Mouse (Mus musculus) C2C12 (cell line): ENCODE measurements around the gene Ugt8a. TPM values are rescaled to one million over a fixed set of nuclear protein-coding genes. Genes with fewer than 3 reads are reported as not detected.

Experiments
- H3K27me3 ChIP-seq: one replicate; pipeline ENCODE4 v1.6.1; 2011; ENCODE audit not compliant: control insufficient read depth, insufficient read depth, insufficient read length
- H3K36me3 ChIP-seq: one replicate; pipeline ENCODE4 v1.6.1; 2011; ENCODE audit not compliant: control insufficient read depth, insufficient read depth
- H3K4me3 ChIP-seq: one replicate; pipeline ENCODE4 v1.5.1; 2011; ENCODE audit warnings: mild to moderate bottlenecking, control low read depth; ENCODE audit not compliant: poor library complexity, insufficient read depth, severe bottlenecking
- H3K79me2 ChIP-seq: one replicate; pipeline ENCODE4 v1.6.1; 2011; ENCODE audit not compliant: control insufficient read depth, insufficient read depth
- H3K79me3 ChIP-seq: one replicate; pipeline ENCODE4 v1.6.1; 2011; ENCODE audit warnings: low read depth, control low read depth
- H3ac ChIP-seq: one replicate; pipeline ENCODE3; 2011; ENCODE audit warnings: low read depth; ENCODE audit not compliant: control insufficient read depth, insufficient read length
- CEBPB ChIP-seq: IDR thresholded peaks from one replicate; pipeline ENCODE4 v1.6.1; 2011; ENCODE audit warnings: low read depth, mild to moderate bottlenecking, control low read depth, moderate library complexity
- CTCF ChIP-seq: IDR thresholded peaks from one replicate; pipeline ENCODE4 v1.5.1; 2011; ENCODE audit not compliant: control insufficient read depth, insufficient read depth, insufficient read length
- FOSL1 ChIP-seq: IDR thresholded peaks from one replicate; pipeline ENCODE4 v1.8.0; 2011; ENCODE audit warnings: mild to moderate bottlenecking, low read length; ENCODE audit not compliant: poor library complexity, insufficient read depth, severe bottlenecking
- MAX ChIP-seq: IDR thresholded peaks from one replicate; pipeline ENCODE4 v1.6.1; 2011; ENCODE audit warnings: mild to moderate bottlenecking, control low read depth
- MYOD1 ChIP-seq: IDR thresholded peaks from one replicate; pipeline ENCODE4 v1.6.1; 2011; ENCODE audit warnings: low read depth; ENCODE audit not compliant: control insufficient read depth, insufficient read length
- MYOG ChIP-seq: IDR thresholded peaks from one replicate; pipeline ENCODE4 v1.6.1; 2011; ENCODE audit not compliant: control insufficient read depth, insufficient read length; ENCODE audit errors: extremely low read depth
- USF1 ChIP-seq: IDR thresholded peaks from one replicate; pipeline ENCODE4 v1.6.1; 2011; ENCODE audit warnings: low read depth, mild to moderate bottlenecking, control low read depth, moderate library complexity
- polyA plus RNA-seq: library from polyadenylated mRNA; unstranded; fragments of >200 nt; fragmentation: generic; extraction: Trizol; gene quantifications from one replicate; pipeline ENCODE4 v1.2.1, GENCODE M21; 2012; ENCODE audit warnings: missing spikeins

Ugt8a gene
- polyA plus RNA-seq, 1 experiment: 0.01 TPM

- no peaks in the 10 kb centered on the region for H3K79me2 ChIP-seq
- H3K4me3 ChIP-seq: no peak overlapping the region
- no peaks in the 10 kb centered on the region for H3K27me3 ChIP-seq
- TF ChIP-seq MAX: no peak
- no peak for TF ChIP-seq MYOG
- TF ChIP-seq CEBPB: no peak
- no peak overlapping the region for H3ac ChIP-seq
- H3K36me3 ChIP-seq: no peaks in the 10 kb centered on the region
- H3K79me3 ChIP-seq: no peaks in the 10 kb centered on the region
Measured at GRCm38 (mm10) chr3:125969458-125969857, 31.0 kb upstream of the Ugt8a start.

- no peak overlapping the region for H3ac ChIP-seq
- no peaks in the 10 kb centered on the region for H3K36me3 ChIP-seq
- no peak overlapping the region for H3K4me3 ChIP-seq
- no peaks in the 10 kb centered on the region for H3K79me2 ChIP-seq
- H3K79me3 ChIP-seq: no peaks in the 10 kb centered on the region
- H3K27me3 ChIP-seq: no peaks in the 10 kb centered on the region
- TF ChIP-seq MYOD1 (no peak), CEBPB (no peak), USF1 (no peak), CTCF (no peak), MAX (no peak), FOSL1 (no peak)
Measured at GRCm38 (mm10) chr3:125956196-125956885, 17.9 kb upstream of the Ugt8a start.

DNA sequence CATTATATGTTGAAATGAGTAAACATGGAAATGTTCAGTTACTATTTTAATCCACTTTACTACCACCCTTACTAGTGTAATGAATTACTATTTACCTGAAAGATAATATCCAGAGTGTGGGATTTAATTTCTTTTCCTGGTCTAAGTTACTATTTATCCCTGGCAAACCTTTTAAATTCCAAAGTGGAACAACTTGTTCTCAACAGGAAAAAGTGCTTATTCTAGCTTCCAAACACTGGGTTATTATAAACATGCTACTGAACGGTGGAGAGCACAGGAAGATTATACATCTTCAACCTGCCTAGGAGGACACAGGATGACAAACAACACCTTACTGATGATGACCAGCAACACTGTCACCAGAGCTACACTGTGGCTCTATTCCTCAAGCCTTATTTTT lies 16.5 kb upstream of the Ugt8a start:
- H3ac ChIP-seq: no peak overlapping the region
- no peak for TF ChIP-seq CTCF
- no peak for TF ChIP-seq CEBPB
- no peaks in the 10 kb centered on the region for H3K36me3 ChIP-seq
- no peaks in the 10 kb centered on the region for H3K27me3 ChIP-seq
- H3K4me3 ChIP-seq: no peak overlapping the region
- no peaks in the 10 kb centered on the region for H3K79me3 ChIP-seq
- no peaks in the 10 kb centered on the region for H3K79me2 ChIP-seq

DNA sequence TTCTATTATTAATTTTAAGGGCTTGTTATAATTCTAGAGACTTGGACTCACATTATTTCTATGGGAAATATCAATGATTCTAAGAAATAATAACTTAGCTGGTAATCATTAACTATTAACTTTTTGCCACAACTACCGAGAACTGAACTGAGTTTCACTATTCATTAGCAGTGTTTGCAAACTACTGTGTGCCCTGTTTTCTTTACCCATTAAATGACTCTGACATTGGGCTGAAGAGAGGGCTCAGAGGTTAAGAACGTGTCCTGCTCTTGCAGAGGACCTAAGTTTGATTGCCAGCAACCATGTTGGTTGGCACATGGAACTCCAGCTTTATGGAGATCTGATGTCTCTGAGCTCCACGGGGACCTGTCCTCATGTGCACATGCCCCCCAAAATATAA lies 2.4 kb upstream of the Ugt8a start:
- no peak for TF ChIP-seq CEBPB
- no peak for TF ChIP-seq FOSL1
- TF ChIP-seq MYOG: no peak
- TF ChIP-seq CTCF: no peak
- no peak for TF ChIP-seq USF1
- TF ChIP-seq MAX: no peak
- TF ChIP-seq MYOD1: no peak

DNA sequence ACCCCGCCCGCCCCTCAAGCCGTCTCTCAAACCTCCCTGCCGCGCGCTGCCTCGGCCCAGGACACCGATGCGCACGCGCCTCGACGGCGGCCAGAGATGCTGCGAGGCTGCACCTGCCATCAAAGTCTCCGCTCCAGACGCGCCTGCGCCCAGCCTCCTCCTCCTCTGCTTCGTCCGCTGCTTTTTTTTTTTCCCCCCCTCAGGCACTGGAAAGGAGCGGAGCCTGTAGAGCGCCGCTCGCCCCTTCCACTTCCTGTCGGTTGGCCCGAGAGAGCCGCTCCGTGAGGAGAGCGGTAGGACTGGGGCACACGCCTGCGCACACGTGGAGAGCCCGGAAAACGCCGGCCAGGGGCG lies 314 bp upstream of the Ugt8a start:
- Histone ChIP-seq H3K79me3 (no peaks in the 10 kb centered on the region), H3K79me2 (no peaks in the 10 kb centered on the region), H3ac (no peak overlapping the region), H3K36me3 (no peaks in the 10 kb centered on the region), H3K27me3 (peaks cover 4% of the 10 kb centered on the region), H3K4me3 (no peak overlapping the region)
- TF ChIP-seq MAX (no peak), CEBPB (no peak), USF1 (no peak), CTCF (no peak), MYOD1 (no peak), MYOG (no peak), FOSL1 (no peak)

More for the DNA sequence above, 2.4 kb upstream of the Ugt8a start:
- Histone ChIP-seq H3K36me3 (no peaks in the 10 kb centered on the region), H3ac (no peak overlapping the region), H3K79me2 (no peaks in the 10 kb centered on the region), H3K4me3 (no peak overlapping the region), H3K79me3 (no peaks in the 10 kb centered on the region), H3K27me3 (peaks cover 4% of the 10 kb centered on the region)

DNA sequence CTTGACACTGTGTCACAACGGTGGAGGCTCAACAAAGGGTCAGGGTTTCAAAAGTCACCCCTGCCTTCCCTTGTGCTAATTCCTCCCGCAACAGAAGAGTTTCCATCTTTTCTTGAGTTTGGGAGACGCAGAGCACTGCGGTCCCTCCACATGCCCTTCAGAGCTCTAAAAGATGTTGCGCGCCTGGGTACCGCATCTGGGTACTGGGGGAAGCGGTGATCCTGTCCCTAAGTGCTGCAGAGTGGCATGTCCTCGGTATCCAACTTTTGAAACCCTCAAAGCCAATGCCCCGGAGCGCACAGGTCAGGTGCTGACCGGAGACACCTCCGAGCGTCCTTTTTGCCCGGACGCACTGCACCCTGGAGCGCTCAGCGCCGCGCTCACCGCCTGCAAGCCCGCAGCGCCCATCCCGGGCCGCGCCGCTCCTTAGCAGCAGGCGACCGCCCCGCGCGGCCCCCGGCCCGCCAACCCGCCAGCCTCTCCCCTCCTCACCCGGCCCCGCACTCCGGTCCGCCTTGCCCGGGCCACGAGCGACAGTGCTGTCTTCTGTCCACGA lies 805 bp downstream of the Ugt8a start:
- TF ChIP-seq CEBPB: no peak
- Histone ChIP-seq H3K4me3 (no peak overlapping the region), H3K36me3 (no peaks in the 10 kb centered on the region), H3ac (no peak overlapping the region), H3K79me3 (no peaks in the 10 kb centered on the region), H3K27me3 (peaks cover 4% of the 10 kb centered on the region), H3K79me2 (no peaks in the 10 kb centered on the region)
